Mouse (Mus musculus): ENCODE data around the gene Usp2.

DNA sequence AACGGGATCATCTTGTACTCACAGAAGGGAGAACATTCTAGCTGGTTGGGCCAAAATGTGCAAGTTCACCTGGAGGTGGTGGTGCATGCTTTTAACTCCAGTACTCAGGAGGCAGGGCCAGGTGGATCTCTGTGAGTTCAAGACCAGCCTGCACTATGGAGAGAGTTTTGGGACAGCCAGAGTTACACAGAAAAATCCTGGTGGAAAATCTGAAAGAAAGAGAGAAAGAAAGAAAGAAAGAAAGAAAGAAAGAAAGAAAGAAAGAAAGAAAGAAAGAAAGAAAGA, 24.5 kb upstream of the Usp2 start:
- no peak for TF ChIP-seq ZC3H11A (IDR thresholded peaks at IDR 0.05; ENCODE audit: borderline replicate concordance, low read depth, low read length)
- TF ChIP-seq MAFK (IDR thresholded peaks at IDR 0.05; ENCODE audit: insufficient read depth, low read depth, low read length) = no peak
- no peak for TF ChIP-seq HCFC1 (IDR thresholded peaks at IDR 0.05; ENCODE audit: borderline replicate concordance, insufficient read depth, low read length)
